8 mouse cellular contexts compared by ENCODE assay signal in genomic region chr14:73382699-73383098, GRCm38 (mm10). TPM values are rescaled to one million over a fixed set of nuclear protein-coding genes. Genes with fewer than 3 reads are reported as not detected.
DNase-seq lines count a peak whose midpoint lies in the region; ATAC-seq and TF ChIP-seq lines count a peak whose summit lies in the region.

No protein-coding gene starts in this region.

- H3K9me3 ChIP-seq in G1E (replicated peaks): no peaks in the 10 kb centered on the region
- H3K9me3 ChIP-seq in heart, embryonic 15.5 days (replicated peaks): no peaks in the 10 kb centered on the region
- no peaks in the 10 kb centered on the region for H3K9me3 ChIP-seq in stomach, embryonic 15.5 days

- DNase-seq in G1E (ENCODE audit: low spot score): no peak
- peak; percentile 74 for DNase-seq in adrenal gland, adult 8-10 months
- peak; percentile 57 for DNase-seq in fibroblast of lung, adult 2 months (ENCODE audit: low read depth)
- peak; percentile 73 to 89 for DNase-seq in layer of hippocampus, adult 18-20 months (ENCODE audit: low spot score in 2 of 2)
- DNase-seq in lung, adult 18-20 months: peak; percentile 74 to 87

- peaks cover 64% of the 10 kb centered on the region for H3K4me1 ChIP-seq in G1E (ENCODE audit: insufficient read depth, low read depth, low read length)
- H3K4me1 ChIP-seq in heart, embryonic 15.5 days (replicated peaks): peaks cover 54% of the 10 kb centered on the region
- peaks cover 19% of the 10 kb centered on the region; the same call in 1 of the 2 replicates for H3K4me1 ChIP-seq in stomach, embryonic 15.5 days

- WGBS in heart, embryonic 15.5 days: 39% methylated on average over 9 of the region's 9 CpGs
- WGBS in stomach, embryonic 15.5 days: 47% methylated on average over 9 of the region's 9 CpGs

- H3K27ac ChIP-seq in heart, embryonic 15.5 days: peak overlapping the region; percentile 29
- no peak overlapping the region for H3K27ac ChIP-seq in stomach, embryonic 15.5 days

- TF ChIP-seq CTCF in G1E (IDR thresholded peaks at IDR 0.05; ENCODE audit: low read depth, low read length): no peak

- H3K4me3 ChIP-seq in G1E (ENCODE audit: low read depth, low read length): peak overlapping the region; percentile 98
- H3K4me3 ChIP-seq in heart, embryonic 15.5 days: peak overlapping the region; percentile 95
- peak overlapping the region; percentile 99 for H3K4me3 ChIP-seq in stomach, embryonic 15.5 days (replicated peaks)

- peak overlapping the region; percentile 63 for H3K4me2 ChIP-seq in heart, embryonic 15.5 days
- peak overlapping the region; percentile 57 for H3K4me2 ChIP-seq in stomach, embryonic 15.5 days

- no peak for ATAC-seq in G1E (ENCODE audit: extremely low read depth, insufficient number of reproducible peaks, low FRiP score, poor library complexity, severe bottlenecking)
- ATAC-seq in heart, embryonic 15.5 days (replicated peaks; ENCODE audit: insufficient number of reproducible peaks, insufficient read depth, low FRiP score, low read depth): no peak
- no peak for ATAC-seq in stomach, embryonic 15.5 days (ENCODE audit: insufficient read depth, low FRiP score, low read depth)
- ATAC-seq in erythroid progenitor cell, adult 5-6 weeks (replicated peaks; ENCODE audit: low FRiP score, poor library complexity, severe bottlenecking): no peak

- peak overlapping the region; percentile 99 for H3K9ac ChIP-seq in heart, embryonic 15.5 days
- peak overlapping the region; percentile 25; the same call in 1 of the 2 replicates for H3K9ac ChIP-seq in stomach, embryonic 15.5 days

- H3K36me3 ChIP-seq in G1E (replicated peaks): peaks cover 45% of the 10 kb centered on the region
- peaks cover 12% of the 10 kb centered on the region for H3K36me3 ChIP-seq in heart, embryonic 15.5 days
- 0 out of 2 replicates have a peak, but pooled peaks cover 3% of the 10 kb centered on the region for H3K36me3 ChIP-seq in stomach, embryonic 15.5 days

- H3K27me3 ChIP-seq in G1E (ENCODE audit: insufficient read depth, low read length): no peaks in the 10 kb centered on the region
- H3K27me3 ChIP-seq in heart, embryonic 15.5 days: no peaks in the 10 kb centered on the region
- no peaks in the 10 kb centered on the region for H3K27me3 ChIP-seq in stomach, embryonic 15.5 days (replicated peaks)

RNA-seq across cellular contexts. Expression of gene Itm2b, which starts 2.4 kb away (rescaled TPM):
- 474 and 507 TPM in 2 replicates for total RNA-seq in G1E (2014; fragmentation: Nextera tagmentation)
- total RNA-seq in G1E (2017): 523 and 553 TPM in 2 replicates
- 104 and 121 TPM in 2 replicates for polyA plus RNA-seq in G1E (2012)
- 1,000 to 10,000 TPM in 2 of 4 experiments, 100 to 1,000 TPM in 2; 972 to 1,094 (median 1,035) TPM for total RNA-seq in adrenal gland, adult 8-10 months (2022)
- polyA plus RNA-seq in heart, embryonic 15.5 days (2015; fragmentation: Nextera tagmentation; extraction: Ambion mirVana): 728 and 777 TPM in 2 replicates
- total RNA-seq in layer of hippocampus, adult 18-20 months (2021): 1,000 to 10,000 TPM; 1,015 to 1,046 TPM
- polyA plus RNA-seq in stomach, embryonic 15.5 days (2015; fragmentation: Nextera tagmentation; extraction: Ambion mirVana): 866 and 945 TPM in 2 replicates
- total RNA-seq in erythroid progenitor cell, adult 5-6 weeks (2015; ENCODE audit: low replicate concordance): 559 and 848 TPM in 2 replicates
- total RNA-seq in erythroid progenitor cell, adult 5-6 weeks (2017; ENCODE audit: low replicate concordance): 487 and 545 TPM in 2 replicates

RNA-seq across cellular contexts. Expression of gene Rb1, which starts 57.1 kb away (rescaled TPM):
- total RNA-seq in G1E (2014; fragmentation: Nextera tagmentation) (390 and 393 TPM in 2 replicates), G1E (2017) (57.4 and 64.9 TPM in 2 replicates)
- polyA plus RNA-seq in G1E (2012): 10.1 and 11.6 TPM in 2 replicates
- 10 to 100 TPM; 13.3 to 30.4 (median 20.9) TPM for total RNA-seq in adrenal gland, adult 8-10 months (2022)
- 9.9 and 12.7 TPM in 2 replicates for polyA plus RNA-seq in heart, embryonic 15.5 days (2015; fragmentation: Nextera tagmentation; extraction: Ambion mirVana)
- total RNA-seq in layer of hippocampus, adult 18-20 months (2021): 10 to 100 TPM; 32.8 to 37.1 TPM
- 22.9 and 26.0 TPM in 2 replicates for polyA plus RNA-seq in stomach, embryonic 15.5 days (2015; fragmentation: Nextera tagmentation; extraction: Ambion mirVana)
- total RNA-seq in erythroid progenitor cell, adult 5-6 weeks (2015; ENCODE audit: low replicate concordance): 466 and 515 TPM in 2 replicates
- total RNA-seq in erythroid progenitor cell, adult 5-6 weeks (2017; ENCODE audit: low replicate concordance): 345 and 529 TPM in 2 replicates
